Mouse (Mus musculus): ENCODE data around the gene Fxyd1.
A peak's percentile ranks its signal among the peaks of the same experiment; 100 is the strongest.

Fxyd1 gene

GRCm38 (mm10) chr7:31030717-31031116 lies 26.3 kb downstream of the Fxyd1 start:
- no peak for DNase-seq (ENCODE audit: extremely low read depth, insufficient read length, low spot score)

GRCm38 (mm10) chr7:31028609-31029008 lies 28.4 kb downstream of the Fxyd1 start:
- DNase-seq (ENCODE audit: extremely low read depth, insufficient read length, low spot score), result peak; percentile 13

GRCm38 (mm10) chr7:31017104-31017901 lies 39.7 kb downstream of the Fxyd1 start:
- peak; percentile 36 for DNase-seq (ENCODE audit: extremely low read depth, insufficient read length, low spot score)

- DNase-seq (ENCODE audit: extremely low read depth, insufficient read length, low spot score), result no peak
Observed at GRCm38 (mm10) chr7:31012971-31013370, 44.0 kb downstream of the Fxyd1 start.

- DNase-seq (ENCODE audit: extremely low read depth, insufficient read length, low spot score), result no peak
Observed at GRCm38 (mm10) chr7:31008889-31009288, 48.1 kb downstream of the Fxyd1 start.

- no peak for DNase-seq (ENCODE audit: extremely low read depth, insufficient read length, low spot score)
Observed at GRCm38 (mm10) chr7:31008175-31008574, 48.8 kb downstream of the Fxyd1 start.

GRCm38 (mm10) chr7:31007775-31008174 lies 49.2 kb downstream of the Fxyd1 start:
- DNase-seq (ENCODE audit: extremely low read depth, insufficient read length, low spot score), result no peak

GRCm38 (mm10) chr7:31002650-31003049 lies 54.3 kb downstream of the Fxyd1 start:
- DNase-seq (ENCODE audit: extremely low read depth, insufficient read length, low spot score), result peak; percentile 53

Data from 3134 (cell line).